Mouse (Mus musculus) thymus, adult 2 months (tissue): ENCODE results near the gene Igsf11. TPM values are rescaled to one million over a fixed set of nuclear protein-coding genes. Genes with fewer than 3 reads are reported as not detected.

ENCODE experiments used
- DNase-seq: peaks from one replicate; pipeline ENCODE4 v3.0.0; 2021
- H3K27ac ChIP-seq: fragments of 200-500 bp; 2 replicates; pipeline ENCODE4 v1.5.1; 2012; ENCODE audit warnings: low read length, control low read depth; ENCODE audit not compliant: control insufficient read depth, insufficient read depth
- H3K27me3 ChIP-seq: fragments of 200-500 bp; 2 replicates; pipeline ENCODE4 v1.6.1; 2012; ENCODE audit warnings: mild to moderate bottlenecking, low read length, moderate library complexity, mixed read lengths; ENCODE audit not compliant: control insufficient read depth, insufficient read depth
- H3K36me3 ChIP-seq: fragments of 200-500 bp; 2 replicates; pipeline ENCODE4 v1.6.1; 2012; ENCODE audit warnings: mild to moderate bottlenecking, low read length, moderate library complexity; ENCODE audit not compliant: control insufficient read depth, insufficient read depth
- H3K4me1 ChIP-seq: fragments of 200-500 bp; replicated peaks from 2 replicates; pipeline ENCODE4 v1.6.1; 2012; ENCODE audit warnings: low read length; ENCODE audit not compliant: control insufficient read depth, insufficient read depth
- H3K4me3 ChIP-seq: fragments of 200-500 bp; 2 replicates; pipeline ENCODE4 v1.5.1; 2012; ENCODE audit warnings: mild to moderate bottlenecking, low read length, control low read depth, moderate library complexity; ENCODE audit not compliant: control insufficient read depth, insufficient read depth
- CTCF ChIP-seq: fragments of 200-500 bp; IDR thresholded peaks from 2 replicates; pipeline ENCODE4 v1.5.1; 2012; ENCODE audit warnings: mild to moderate bottlenecking, control low read depth, low read length, moderate library complexity, borderline replicate concordance; ENCODE audit not compliant: control insufficient read depth, poor library complexity, insufficient read depth; ENCODE audit errors: extremely low read depth
- POLR2A ChIP-seq: fragments of 200-500 bp; IDR thresholded peaks from 2 replicates; pipeline ENCODE4 v1.6.1; 2012; ENCODE audit warnings: mild to moderate bottlenecking, low read length, control low read depth, moderate library complexity; ENCODE audit not compliant: control insufficient read depth, poor library complexity, insufficient read depth; ENCODE audit errors: extremely low read depth
- WGBS: fragments of 180-500 bp; shearing (Covaris S2); methylation state at CpG from one replicate; pipeline ENCODE4 v1.1.7; 2018; 5-methylcytosine and 5-hydroxymethylcytosine counted together
- polyA plus RNA-seq: library from polyadenylated mRNA; depleted of rRNA; stranded (reverse); fragments of >200 nt; gene quantifications from 2 replicates; pipeline ENCODE4 v1.2.3, GENCODE M21; 2012

Igsf11 gene
- polyA plus RNA-seq, 1 experiment: 0.09 TPM

DNA sequence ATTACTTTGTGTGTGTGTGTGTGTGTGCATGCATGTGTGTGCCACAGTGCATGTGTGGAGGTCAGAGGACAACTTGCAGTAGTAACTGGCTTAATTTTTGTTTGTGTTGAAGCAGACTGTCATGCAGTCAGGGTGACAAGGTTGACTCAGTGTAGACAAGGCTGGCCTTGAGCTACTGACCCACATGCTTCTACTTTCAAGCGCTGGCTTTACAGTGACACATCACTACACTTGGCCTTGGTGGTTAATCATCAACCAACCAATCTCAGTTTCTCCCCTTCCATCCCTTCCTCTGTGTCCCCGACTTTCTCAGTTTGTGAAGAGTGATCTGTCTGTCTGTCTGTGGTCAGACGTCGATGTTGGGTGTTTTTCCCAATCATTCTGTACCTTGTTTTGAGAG is 23.0 kb downstream of the Igsf11 start:
- WGBS: 85% methylated on average over 4 of the region's 4 CpGs
- Histone ChIP-seq H3K4me1 (no peaks in the 10 kb centered on the region), H3K4me3 (no peak overlapping the region), H3K27me3 (no peaks in the 10 kb centered on the region), H3K36me3 (no peaks in the 10 kb centered on the region), H3K27ac (no peak overlapping the region)
- TF ChIP-seq CTCF (no peak), POLR2A (no peak)
- no peak for DNase-seq

DNA sequence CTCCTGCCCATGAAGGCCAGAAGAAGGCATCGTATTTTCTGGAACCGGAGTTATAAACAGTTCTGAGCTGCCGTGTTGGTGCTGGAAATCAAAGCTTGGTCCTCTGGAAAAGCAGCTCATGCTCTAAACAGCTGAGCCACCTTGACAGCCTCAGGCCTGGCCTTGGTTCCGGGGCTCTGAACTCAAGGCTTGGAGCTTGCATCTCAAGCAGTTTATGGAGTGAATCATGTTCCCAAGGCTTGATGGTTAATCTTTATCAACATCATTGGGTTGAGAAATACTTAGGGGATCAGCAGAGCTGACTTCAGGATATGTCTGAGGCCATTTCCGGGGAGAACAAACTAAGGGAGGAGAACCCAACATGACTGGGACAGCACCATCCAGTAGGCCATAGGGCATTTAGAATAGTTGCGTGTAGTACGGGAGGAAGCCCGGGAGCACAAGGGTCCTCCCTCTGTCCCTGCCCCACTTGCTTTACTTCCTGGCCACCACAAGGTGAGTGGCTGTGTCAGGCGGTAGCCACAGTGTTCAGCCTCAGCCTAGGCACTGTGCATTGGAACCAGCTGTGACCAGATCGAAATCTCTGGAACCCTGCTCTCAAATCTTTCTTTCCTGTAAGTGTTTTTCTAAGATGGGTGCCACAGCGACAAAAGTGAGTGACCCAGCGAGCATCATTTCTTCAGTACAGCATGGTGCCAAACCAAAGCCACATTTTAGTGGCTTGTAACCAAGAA is 23.7 kb downstream of the Igsf11 start:
- Histone ChIP-seq H3K4me3 (no peak overlapping the region), H3K36me3 (no peaks in the 10 kb centered on the region), H3K27me3 (no peaks in the 10 kb centered on the region), H3K27ac (no peak overlapping the region), H3K4me1 (no peaks in the 10 kb centered on the region)
- WGBS: 92% methylated on average over 12 of the region's 12 CpGs
- no peak for DNase-seq
- no peak for TF ChIP-seq CTCF
- TF ChIP-seq POLR2A: no peak

DNA sequence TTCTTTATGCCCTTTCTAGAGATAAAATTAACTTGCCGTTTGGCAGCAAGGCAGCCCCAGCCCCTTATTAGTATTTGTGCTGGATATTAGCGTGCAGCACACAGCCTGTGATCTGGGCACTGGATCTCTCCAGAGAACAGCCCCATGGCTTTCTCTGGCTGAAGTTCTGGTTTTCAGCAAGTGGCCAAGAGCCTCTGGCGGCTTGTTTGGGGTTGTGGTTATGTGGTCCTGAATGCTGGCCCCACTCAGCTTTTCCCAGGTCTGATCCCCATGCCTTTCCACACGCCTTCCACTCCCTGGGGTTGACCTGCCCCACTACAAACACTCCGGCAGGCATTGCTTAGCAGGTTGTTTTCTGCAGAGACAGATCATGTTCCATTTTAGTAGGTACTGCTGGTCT is 24.4 kb downstream of the Igsf11 start:
- no peaks in the 10 kb centered on the region for H3K27me3 ChIP-seq
- DNase-seq: no peak
- 87% methylated on average over 5 of the region's 5 CpGs for WGBS
- no peak overlapping the region for H3K27ac ChIP-seq
- no peak overlapping the region for H3K4me3 ChIP-seq
- TF ChIP-seq POLR2A (no peak), CTCF (no peak)
- H3K36me3 ChIP-seq: no peaks in the 10 kb centered on the region
- no peaks in the 10 kb centered on the region for H3K4me1 ChIP-seq

DNA sequence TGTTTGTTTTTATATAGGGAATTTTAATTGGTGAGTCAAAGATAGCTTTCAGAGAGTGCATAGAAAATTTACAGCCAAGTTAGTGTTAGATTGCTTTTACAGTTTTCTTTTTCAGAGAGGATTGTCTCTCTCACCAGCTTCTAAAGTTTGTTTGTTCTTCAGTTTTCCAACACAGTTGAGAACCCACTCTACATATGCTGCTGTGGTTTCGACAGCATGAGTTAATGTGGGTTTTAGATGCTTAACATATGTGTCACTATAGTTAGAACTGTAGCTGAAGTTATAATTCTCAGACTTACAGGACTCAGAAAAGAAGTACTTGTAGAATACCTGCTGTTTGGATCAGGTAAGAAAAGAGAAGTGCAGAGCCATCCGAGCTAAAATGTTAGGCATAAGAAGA is 25.6 kb downstream of the Igsf11 start:
- TF ChIP-seq CTCF: no peak
- TF ChIP-seq POLR2A: no peak
- no peaks in the 10 kb centered on the region for H3K4me1 ChIP-seq
- H3K4me3 ChIP-seq: no peak overlapping the region
- 85% methylated on average over 2 of the region's 2 CpGs for WGBS
- no peak for DNase-seq
- H3K27me3 ChIP-seq: no peaks in the 10 kb centered on the region
- no peak overlapping the region for H3K27ac ChIP-seq
- H3K36me3 ChIP-seq: no peaks in the 10 kb centered on the region

DNA sequence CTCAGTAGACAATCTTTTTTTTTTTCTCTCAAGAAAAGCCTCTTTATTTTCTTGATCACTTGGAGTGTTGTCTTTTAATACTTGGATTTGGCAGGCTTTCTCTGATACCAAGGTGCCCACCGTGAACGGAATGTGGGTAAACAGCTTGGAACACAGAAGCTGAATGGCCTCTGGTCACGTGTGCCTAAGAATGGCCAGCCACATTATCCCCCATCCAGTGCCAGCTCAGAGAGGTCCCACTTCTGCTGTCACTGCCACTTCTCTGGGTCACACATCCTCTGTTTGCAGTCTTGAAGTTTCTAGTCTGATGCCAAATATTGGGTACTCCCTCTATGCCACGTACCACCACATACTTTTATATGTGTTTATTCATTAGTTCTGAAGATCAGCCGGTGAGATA is 28.0 kb downstream of the Igsf11 start:
- WGBS: 91% methylated on average over 5 of the region's 5 CpGs
- TF ChIP-seq CTCF: no peak
- no peak for TF ChIP-seq POLR2A
- H3K27ac ChIP-seq: no peak overlapping the region
- DNase-seq: no peak
- H3K36me3 ChIP-seq: no peaks in the 10 kb centered on the region
- H3K4me1 ChIP-seq: no peaks in the 10 kb centered on the region
- H3K4me3 ChIP-seq: no peak overlapping the region
- no peaks in the 10 kb centered on the region for H3K27me3 ChIP-seq

DNA sequence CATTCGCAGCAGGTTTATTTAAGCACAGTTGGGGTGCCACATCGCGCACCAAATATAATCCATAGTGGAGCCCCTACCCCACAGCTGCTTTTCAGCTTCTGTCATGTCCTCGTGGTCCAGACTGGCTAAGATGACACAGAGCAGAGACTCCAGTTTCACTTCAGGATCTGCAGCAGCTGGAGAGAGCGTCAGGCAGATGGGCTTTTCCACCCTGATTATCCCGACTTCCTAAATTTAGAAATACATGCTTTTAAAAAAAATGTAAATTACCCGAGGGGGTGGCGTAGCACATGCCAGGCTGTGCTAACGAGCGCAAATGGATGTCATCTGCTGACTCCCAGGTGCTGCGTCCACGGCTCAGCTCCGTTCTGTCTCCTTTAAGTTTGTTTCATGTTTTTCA is 32.5 kb downstream of the Igsf11 start:
- TF ChIP-seq POLR2A (no peak), CTCF (no peak)
- Histone ChIP-seq H3K4me1 (no peaks in the 10 kb centered on the region), H3K36me3 (no peaks in the 10 kb centered on the region), H3K4me3 (no peak overlapping the region), H3K27me3 (no peaks in the 10 kb centered on the region), H3K27ac (no peak overlapping the region)
- DNase-seq: no peak
- 90% methylated on average over 13 of the region's 13 CpGs for WGBS

DNA sequence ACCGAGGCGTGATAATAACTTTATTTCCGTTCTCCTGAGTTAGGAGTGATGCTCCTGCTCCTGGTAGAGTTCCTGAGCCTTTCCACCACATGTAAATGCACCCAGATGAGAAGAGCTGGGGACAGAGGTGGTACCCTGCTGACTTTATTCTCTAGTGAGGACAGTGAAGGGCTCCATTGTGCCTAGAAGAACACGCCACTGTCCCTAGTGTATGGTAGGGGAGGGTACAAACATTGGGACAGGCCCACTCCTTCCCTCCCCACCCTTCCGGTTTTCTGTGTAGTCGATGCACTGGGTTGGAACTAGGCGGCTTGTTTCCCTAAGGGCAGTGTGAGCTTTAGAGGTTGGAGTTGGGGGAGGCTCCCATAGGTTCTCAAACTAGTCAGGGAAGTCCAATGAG is 36.3 kb downstream of the Igsf11 start:
- DNase-seq: no peak
- H3K4me3 ChIP-seq: no peak overlapping the region
- no peaks in the 10 kb centered on the region for H3K36me3 ChIP-seq
- H3K27ac ChIP-seq: no peak overlapping the region
- TF ChIP-seq CTCF: no peak
- no peak for TF ChIP-seq POLR2A
- 87% methylated on average over 7 of the region's 7 CpGs for WGBS
- H3K4me1 ChIP-seq: no peaks in the 10 kb centered on the region
- no peaks in the 10 kb centered on the region for H3K27me3 ChIP-seq
